Mouse (Mus musculus) gastrocnemius, adult 8-10 months (tissue): ENCODE measurements around the gene Sh2d7. TPM values are rescaled to one million over a fixed set of nuclear protein-coding genes. Genes with fewer than 3 reads are reported as not detected.
"Not testable (repeated sequence)": the region's sequence is repeated elsewhere in the genome, so short reads cannot be mapped to it uniquely, and the experiment has no call there.

ENCODE experiments used
- DNase-seq, 2 experiments: peaks; one replicate each; pipeline ENCODE4 v3.0.0; 2022; ENCODE audit warnings: low spot score in 2 of 2
- total RNA-seq, 4 experiments: library from RNA; stranded (reverse); gene quantifications; 2 replicates each; pipeline ENCODE4 v1.2.4; 2022

The Sh2d7 gene
- total RNA-seq, 4 experiments from 2014 or later: not detected

DNA sequence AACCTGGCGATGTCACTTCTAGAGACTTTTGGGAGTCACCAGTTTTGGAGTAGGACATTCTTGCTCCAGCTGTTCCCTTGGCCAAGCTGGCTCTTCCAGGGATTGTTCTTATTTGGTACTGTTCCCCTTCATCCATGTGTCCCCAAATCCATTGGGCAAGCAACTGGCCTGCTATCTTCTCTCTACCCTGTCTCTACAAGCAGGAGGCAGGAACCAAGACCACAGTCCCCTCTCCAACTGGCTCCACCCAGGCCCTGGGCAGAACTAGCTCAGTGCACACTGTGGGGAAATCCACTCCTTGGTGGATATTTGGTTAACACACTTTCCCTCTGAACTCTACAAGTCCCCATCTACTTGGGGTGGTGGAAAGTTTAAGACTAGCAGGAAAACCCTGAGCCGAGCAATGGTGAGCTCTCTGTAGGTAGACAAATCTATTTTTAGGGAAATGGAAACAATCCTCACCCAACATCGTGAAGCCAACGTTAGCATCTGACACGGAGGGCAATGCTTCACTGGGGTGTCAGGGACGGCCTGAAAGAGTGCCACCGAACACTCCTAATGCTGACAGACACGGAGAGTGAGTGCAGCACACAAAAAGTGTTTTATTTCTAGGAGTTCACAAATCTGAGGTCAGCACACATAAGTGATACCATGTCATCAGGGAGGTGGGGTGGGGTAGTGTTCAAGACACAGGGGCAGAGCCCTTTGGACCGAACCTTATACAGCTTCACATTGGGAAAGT is 5.6 kb downstream of the Sh2d7 start:
- DNase-seq: no peak

DNA sequence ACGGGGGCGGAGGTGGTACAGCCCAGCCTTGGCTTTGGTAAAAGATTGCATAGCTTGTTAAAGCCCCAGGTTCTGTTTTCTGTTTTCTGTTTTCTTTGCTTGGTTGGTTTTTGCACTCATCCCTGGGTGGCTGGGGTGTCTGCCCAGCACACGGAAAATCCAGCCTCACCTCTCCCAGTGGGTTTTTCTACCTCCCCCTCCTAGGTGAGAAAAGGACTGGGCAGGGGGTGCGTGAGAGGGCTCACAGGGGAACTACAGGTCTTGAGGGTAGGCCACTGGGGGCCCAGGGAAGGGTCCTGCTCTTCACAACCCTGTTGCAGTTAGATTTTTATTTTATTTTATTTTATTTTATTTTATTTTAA is 6.2 kb downstream of the Sh2d7 start:
- no peak for DNase-seq

DNA sequence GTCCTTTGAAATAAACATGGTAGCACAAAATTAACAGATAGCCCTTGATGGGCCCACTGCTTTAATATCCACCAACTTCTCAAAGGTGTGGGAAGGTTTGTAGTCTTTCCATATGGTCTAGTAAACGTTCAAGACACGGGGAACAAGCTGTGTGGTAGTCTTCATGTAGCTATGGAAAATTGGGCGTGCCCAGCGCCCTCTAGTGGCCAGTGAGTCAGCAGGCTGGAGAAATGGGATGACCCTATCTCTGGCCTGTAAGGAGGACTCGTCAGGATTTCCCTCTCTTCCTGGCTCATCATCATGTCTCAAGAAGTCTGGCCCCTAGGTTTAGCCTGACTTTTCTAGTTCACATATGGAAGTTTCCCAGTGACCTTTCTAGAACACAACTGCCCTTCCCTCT is 8.8 kb downstream of the Sh2d7 start:
- peak in 1 of 2 experiments; percentile 38 for DNase-seq

DNA sequence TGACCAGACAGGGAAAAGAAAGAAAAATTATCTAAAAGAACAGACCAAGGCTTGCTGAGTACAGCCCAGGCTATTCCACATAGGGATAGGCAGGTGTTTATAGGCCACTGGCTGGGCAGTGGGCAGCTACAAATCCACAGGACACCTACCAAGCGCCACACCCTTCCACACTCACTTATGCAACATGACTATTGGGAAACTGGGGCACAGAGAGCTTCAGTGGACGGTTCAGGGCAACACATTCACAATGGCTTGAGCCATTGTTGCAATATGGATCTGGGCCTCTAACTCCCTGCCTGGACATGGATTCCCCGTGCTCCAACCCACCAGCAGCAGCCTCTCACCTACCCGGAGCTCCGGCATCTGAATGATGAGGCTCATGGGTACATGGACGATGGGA is 10.6 kb downstream of the Sh2d7 start:
- DNase-seq: no peak

DNA sequence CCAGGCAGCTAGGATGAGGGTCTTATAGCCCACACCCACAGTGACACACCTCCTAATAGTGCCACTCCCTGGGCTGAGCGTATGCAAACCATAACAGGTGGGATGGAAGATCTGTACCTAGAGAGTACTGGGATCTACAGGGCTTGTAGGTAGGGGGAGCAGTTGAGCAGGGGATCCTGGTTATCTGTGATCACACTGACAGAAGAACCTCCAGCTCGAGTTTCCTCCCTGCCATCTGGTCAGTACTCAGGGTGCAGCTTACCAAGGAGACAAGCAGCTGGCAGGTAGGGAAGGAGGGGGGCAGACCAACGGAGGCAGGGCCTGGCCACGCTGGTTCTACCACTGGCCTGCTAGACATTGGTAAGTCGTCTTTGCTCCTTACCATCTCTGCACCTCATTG is 13.6 kb downstream of the Sh2d7 start:
- peak; percentile 29 to 40 for DNase-seq

DNA sequence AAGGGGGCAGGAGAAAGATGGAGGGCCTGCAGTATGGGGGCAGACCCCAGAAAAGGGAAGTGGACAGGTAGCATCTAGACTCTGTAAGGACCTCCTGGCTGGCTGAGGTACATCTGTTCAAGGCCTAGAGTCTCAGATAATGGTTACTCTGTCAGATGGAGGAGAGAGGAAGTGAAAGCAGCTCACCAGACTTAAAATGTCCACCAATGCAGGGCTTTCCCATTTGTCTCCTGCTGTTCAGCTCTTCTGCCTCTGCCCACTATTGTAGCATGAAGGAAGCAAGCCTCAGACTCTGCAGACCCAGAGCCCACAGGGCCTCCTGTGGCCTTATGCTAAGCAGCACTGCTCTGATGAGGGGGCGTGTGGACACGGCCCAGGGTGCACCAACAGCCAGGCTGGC is 16.3 kb downstream of the Sh2d7 start:
- no peak for DNase-seq

DNA sequence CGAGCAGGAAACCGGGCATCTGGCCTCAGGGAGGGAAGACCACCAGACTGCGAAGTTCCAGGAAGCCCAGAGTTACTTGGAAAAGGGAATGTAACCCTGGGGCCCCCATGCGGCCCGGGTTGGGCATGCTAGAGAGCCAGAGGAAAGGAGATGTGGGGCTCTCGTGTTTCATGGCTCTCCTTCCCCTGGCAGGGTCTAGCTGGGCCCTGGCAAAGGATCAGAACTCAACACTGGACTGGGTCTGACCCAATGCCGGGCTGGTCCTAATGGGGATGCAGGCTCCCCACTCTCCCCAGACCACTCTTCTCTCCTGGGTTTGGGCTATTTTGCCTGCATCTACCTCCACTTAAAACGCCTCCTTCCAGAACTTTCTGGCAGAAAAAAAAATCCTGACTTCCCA is 19.9 kb downstream of the Sh2d7 start:
- peak in 1 of 2 experiments; percentile 41 for DNase-seq

DNA sequence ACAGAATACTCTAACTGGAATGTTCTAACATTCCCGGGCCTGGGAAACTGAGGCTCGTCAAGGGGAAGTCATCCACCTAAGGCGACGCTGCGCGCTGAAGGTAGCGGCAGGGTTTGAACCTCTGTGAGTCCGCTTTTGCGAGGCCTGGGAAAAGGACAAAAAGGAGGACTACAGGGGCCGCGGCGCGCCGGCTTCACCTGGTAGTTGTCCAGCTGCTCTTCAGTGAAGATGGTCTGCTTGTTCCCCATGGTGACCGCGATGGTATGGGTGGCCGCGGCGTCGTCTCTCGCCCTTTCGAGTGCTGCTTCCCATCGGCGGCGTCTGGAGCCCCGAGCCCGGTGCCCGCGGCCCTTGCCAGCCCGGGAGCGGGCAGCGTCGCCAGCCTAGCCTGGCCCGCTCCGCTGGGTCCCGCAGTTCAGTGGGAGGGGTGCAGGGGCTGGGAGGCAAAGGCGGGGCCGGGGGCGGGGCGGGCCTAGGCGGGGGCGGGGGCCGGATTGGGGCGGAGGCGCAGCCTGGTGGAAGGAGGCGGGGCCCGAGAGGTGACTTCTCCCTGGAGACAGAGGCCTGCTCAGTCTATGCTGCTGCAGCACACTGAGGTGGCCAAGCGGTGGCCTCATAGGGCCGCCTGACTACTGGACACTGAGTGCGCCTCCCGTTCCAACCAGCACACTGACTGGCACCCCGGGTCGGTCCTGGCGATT is 21.1 kb downstream of the Sh2d7 start, which contains the start of gene Cib2:
Gene Cib2, minus strand, starts transcription at position 448 of the 701 bp plus-strand sequence.
- DNase-seq: peak; percentile 77 to 87

DNA sequence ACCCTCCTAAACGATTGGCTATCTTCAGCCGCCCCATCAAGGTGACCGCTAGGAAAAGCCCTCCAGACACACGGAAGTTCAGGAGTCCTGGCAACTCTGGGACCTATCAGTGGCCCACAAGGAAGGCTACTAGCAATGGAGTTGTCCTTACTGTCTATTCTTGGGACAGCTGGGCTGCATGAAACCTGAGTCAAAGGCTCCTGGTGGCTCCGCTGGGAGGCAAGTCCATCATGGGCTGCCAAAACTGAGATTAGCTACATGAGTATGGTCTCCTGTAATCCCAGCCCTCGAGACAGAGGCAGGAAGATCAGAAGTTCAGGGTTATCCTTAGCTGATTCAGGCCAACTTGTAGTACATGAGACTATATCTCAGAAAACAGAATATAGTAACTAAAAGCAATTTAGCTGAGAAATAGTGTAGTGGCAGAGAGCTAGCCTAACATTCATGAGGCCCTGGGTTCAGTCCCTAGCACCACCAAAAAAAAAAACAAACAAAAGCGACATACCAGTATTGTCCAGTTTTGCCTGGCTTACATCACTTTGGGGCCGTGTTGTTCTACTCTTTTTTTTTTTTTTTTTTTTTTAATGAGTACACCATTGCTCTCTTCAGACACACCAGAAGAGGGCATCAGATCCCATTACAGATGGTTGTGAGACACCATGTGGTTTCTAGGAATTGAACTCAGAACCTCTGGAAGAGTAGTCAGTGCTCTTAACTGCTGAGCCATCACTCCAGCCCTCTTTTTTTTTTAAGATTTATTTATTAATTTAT is 22.2 kb downstream of the Sh2d7 start:
- DNase-seq: peak; percentile 23 to 58

DNA sequence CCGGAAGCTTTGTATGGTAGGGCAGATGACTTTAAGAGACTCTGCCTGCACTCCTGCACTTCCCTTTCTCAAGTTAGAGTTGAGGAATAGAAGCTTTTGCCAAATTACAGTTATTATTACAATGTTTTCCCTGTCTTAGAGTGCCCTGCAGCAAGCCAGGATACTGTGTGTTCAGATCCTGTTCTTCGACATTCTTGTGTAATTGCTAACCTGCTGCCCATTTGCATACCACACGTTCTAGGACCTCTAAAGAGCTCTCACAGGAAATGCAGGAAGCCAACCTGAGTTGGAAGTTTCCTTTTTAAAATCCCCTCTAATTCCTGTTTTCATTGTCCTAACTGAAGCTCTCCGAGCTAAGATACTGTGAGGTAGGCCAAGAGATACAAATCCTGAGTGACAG is 28.2 kb downstream of the Sh2d7 start:
- no peak for DNase-seq

DNA sequence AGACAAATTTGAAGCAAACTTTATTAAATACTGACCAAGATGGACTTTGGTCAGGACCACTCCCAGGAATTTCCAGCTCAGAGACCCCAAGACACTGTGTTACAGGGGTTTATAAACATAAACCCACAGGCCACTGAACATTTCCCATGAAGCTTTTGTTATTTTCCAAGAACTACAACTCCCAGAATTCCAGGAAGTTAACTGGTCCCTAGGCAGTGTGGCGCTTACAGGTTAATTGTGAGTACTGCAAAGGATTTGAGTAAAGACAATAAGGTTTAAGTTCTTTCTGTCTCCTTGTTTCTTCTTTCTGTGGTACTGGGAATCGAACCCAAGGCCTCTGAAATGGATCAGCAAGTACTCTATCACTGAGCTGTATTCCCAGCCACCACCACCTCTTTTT is 29.9 kb downstream of the Sh2d7 start:
- DNase-seq: no peak

DNA sequence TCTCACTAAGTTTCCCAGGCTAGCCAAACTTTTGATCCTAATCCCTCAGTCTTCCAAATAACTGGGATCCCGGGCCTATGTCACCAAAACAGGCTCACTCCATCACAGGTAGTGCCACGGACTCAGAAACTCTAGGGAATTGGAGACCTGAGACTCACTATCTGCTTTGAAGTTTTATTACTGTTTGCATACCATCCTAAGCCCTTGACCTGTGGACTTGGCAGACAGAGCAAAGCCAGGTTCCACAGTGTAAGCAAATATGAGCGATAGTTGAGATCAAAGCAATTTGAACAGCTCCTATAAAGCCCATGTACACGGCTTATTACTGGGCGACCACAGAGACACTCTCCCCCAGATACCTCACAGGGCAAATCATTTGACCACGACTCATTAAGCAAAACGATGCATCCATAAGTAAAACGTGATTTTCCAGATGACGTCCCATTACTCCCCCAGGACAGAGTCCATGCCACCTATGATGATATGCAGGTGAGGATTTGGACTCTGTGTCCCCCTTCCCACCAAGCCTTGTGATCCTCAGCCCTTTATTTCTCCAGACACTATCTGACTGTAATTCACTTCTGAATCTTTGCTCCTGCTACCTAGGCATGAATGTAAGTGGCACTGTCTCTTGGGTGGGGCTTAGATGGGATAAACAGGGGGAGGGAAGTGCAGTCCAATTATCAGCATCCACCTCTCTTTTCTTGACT is 32.5 kb downstream of the Sh2d7 start:
- DNase-seq: no peak

DNA sequence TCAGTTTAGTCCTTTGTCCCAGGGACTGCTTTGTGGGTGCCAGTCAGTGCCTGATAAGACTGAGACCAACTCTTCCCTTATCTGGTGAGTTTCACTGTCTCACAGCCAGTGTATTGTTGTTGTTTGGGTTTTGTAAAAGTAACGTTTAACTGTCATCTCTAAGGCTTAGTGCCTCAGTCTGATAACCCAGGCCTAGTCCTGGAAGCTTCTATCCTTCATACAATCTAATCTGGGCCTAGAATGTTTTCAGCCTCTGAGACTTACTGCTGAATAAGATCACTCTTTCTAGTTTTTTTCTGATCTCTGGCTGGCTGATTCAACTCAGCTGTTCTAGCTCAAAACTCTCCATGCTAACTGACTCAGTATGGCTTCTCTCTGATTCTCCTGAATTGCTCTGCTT is 44.9 kb downstream of the Sh2d7 start:
- no peak for DNase-seq

DNA sequence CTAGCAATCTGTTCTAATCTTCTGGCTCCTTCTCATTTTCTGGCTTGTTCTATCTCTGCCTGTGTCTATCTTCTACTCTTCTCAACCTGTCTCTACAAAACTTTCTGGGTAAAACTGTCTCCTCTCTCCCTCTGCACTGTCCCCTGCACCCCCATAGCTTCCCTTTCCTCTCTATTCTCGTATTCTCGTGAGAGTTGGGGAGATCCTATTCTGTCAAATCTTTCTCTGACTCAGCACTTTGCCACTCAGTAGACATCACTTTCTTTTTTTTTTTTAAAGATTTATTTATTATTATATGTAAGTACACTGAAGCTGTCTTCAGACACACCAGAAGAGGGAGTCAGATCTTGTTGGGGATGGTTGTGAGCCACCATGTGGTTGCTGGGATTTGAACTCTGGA is 45.3 kb downstream of the Sh2d7 start:
- not testable (repeated sequence) for DNase-seq

DNA sequence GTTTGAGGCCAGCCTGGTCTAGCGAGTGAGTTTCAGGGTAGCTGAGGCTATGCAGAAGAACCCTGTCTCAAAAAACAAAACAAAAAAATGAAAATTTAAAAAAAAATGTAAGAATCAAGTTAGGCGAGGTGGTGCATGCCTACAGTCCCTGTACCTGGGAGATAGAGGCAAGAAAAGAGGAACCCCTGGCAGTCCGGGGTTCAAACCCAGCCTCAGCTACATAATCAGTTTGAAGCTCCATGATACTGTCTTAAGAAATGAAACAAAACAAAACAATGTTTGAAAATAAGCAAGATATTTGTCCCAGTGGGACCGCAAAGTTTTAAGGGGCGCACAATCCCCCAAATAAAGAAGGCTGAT is 47.0 kb downstream of the Sh2d7 start:
- DNase-seq: no peak

DNA sequence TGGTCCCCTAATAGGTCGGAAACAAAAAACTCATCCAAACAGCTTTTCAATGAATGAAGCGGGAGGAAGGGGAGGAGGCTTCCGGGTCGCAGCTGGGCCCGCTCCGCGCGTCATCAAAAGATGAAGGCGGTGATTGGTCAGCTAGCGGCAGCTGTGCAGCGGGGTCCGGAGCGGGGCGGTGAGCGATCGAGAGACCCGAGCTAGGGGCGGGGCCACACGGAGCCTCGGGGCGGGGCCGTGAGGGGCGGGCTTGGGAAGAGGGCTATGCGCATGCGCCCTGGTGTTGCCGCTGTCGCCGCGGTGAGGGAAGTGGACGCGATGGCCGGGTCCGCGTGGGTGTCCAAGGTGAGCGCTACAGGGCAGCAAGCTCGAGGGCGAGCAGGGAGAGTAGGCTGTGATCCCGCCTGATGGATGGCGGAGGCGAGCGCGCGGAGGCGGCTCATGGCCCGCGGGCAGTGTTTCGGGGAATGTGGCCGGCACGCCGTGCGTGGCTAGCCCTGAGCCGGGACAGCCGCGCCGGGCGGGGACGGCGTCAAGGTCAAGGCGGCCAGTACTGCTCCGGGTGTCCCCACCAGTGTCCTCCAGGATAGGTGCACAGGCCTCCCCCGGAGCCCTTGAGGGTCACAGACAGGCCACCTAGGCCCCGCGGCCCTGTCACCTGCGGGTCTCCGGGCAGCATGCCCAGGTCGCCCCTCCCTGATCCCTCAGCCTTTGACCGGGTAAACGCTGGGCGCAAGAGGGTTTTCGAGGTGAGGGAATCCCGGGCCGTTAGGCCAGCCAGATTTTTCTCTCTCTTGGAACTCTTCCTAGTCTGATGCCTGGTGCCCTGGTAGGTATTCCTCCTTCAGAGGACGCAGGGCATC is 47.6 kb downstream of the Sh2d7 start, which contains the start of gene Idh3a:
Gene Idh3a, plus strand, starts transcription at position 136 of the 863 bp plus-strand sequence.
- peak; percentile 97 for DNase-seq

DNA sequence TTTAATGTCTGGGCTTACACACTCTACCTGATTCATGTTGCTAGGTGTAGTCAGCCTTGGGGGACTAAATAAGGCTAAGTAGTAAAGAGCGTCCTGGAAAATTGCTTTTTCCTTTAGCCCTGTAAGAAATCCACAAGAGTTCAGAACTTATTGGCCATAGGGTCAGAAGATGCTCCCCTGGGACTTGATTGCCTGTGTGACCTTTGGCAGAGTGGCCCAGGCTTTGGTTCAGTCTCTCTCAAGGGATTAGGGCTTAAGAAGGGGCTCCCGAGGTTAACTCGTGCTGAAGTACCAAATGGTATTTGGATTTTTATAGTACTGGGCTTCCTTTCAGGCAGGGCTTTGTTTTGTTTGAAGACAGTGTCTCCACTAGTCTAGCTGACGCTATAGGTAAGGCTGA is 49.1 kb downstream of the Sh2d7 start:
- DNase-seq: no peak

DNA sequence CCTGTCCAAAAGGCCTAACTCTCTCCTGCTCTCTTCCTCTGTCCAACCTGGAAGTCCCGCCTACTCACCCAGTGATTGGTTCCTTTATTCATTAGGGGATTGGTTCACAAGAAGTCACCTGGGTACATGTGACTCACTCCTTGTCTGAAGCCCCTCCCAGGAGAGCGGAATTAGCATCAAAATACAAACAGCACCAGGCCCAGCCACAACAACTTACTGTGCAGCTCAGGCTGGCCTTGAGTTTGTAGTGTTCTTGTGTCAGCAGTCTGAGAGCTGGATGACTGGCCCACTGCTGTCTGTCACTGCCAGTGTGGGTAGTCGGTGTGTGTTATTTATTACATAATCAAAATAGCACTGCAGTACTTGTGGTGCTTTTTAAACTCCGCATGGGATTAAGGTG is 54.9 kb downstream of the Sh2d7 start:
- DNase-seq: peak in 1 of 2 experiments; percentile 35
